Mouse (Mus musculus): Measurements from ENCODE around the gene Adora1.
A peak's percentile ranks its signal among the peaks of the same experiment; 100 is the strongest.
"Not testable (repeated sequence)": the region's sequence is repeated elsewhere in the genome, so short reads cannot be mapped to it uniquely, and the experiment has no call there.

Gene Adora1

GRCm38 (mm10) chr1:134235391-134235921 is at the start of gene Adora1:
TSS of gene Adora1 (minus strand) at chr1:134235431.
- DNase-seq (ENCODE audit: low spot score): no peak

- DNase-seq (ENCODE audit: low spot score): no peak
Observed at GRCm38 (mm10) chr1:134283108-134283507, 47.9 kb upstream of the Adora1 start.

- DNase-seq (ENCODE audit: low spot score): no peak
Observed at GRCm38 (mm10) chr1:134282342-134282741, 47.1 kb upstream of the Adora1 start.

- DNase-seq (ENCODE audit: low spot score): no peak
Observed at GRCm38 (mm10) chr1:134281563-134281962, 46.3 kb upstream of the Adora1 start.

- DNase-seq (ENCODE audit: low spot score): no peak
Observed at GRCm38 (mm10) chr1:134280174-134280573, 44.9 kb upstream of the Adora1 start.

GRCm38 (mm10) chr1:134276823-134277222 is 41.6 kb upstream of the Adora1 start:
- no peak for DNase-seq (ENCODE audit: low spot score)

- no peak for DNase-seq (ENCODE audit: low spot score)
Observed at GRCm38 (mm10) chr1:134275616-134276464, 40.6 kb upstream of the Adora1 start.

- DNase-seq (ENCODE audit: low spot score): no peak
Observed at GRCm38 (mm10) chr1:134274483-134274920, 39.3 kb upstream of the Adora1 start.

GRCm38 (mm10) chr1:134273493-134274395 is 38.5 kb upstream of the Adora1 start:
- no peak for DNase-seq (ENCODE audit: low spot score)

GRCm38 (mm10) chr1:134272754-134273250 is 37.6 kb upstream of the Adora1 start:
- no peak for DNase-seq (ENCODE audit: low spot score)

- DNase-seq (ENCODE audit: low spot score): no peak
Observed at GRCm38 (mm10) chr1:134270026-134270425, 34.8 kb upstream of the Adora1 start.

- no peak for DNase-seq (ENCODE audit: low spot score)
Observed at GRCm38 (mm10) chr1:134265797-134266196, 30.6 kb upstream of the Adora1 start.

- DNase-seq (ENCODE audit: low spot score): no peak
Observed at GRCm38 (mm10) chr1:134264341-134264740, 29.1 kb upstream of the Adora1 start.

- not testable (repeated sequence) for DNase-seq (ENCODE audit: low spot score)
Observed at GRCm38 (mm10) chr1:134249681-134250080, 14.4 kb upstream of the Adora1 start.

GRCm38 (mm10) chr1:134246590-134246989 is 11.4 kb upstream of the Adora1 start:
- DNase-seq (ENCODE audit: low spot score): no peak

- no peak for DNase-seq (ENCODE audit: low spot score)
Observed at GRCm38 (mm10) chr1:134245004-134245717, 9.9 kb upstream of the Adora1 start.

- peak; percentile 35 for DNase-seq (ENCODE audit: low spot score)
Observed at GRCm38 (mm10) chr1:134243948-134244914, 9.0 kb upstream of the Adora1 start.

GRCm38 (mm10) chr1:134243505-134243904 is 8.3 kb upstream of the Adora1 start:
- no peak for DNase-seq (ENCODE audit: low spot score)

GRCm38 (mm10) chr1:134242286-134242685 is 7.1 kb upstream of the Adora1 start:
- no peak for DNase-seq (ENCODE audit: low spot score)

- no peak for DNase-seq (ENCODE audit: low spot score)
Observed at GRCm38 (mm10) chr1:134241298-134241697, 6.1 kb upstream of the Adora1 start.

All from T-cell, adult 2 months (primary cell).